Comparison of ENCODE assay signal across 12 mouse cellular contexts in genomic region chr6:122368245-122368644, GRCm38 (mm10).
"Had no signal": no experiment of that assay in that cellular context is flagged by ENCODE, and none has a peak within 500 bp of the region (broad histone marks: within the 10 kb centered on the region; RNA-seq: fewer than 3 reads in every experiment).

No protein-coding gene starts in this region.

- H3K36me3 ChIP-seq: limb, embryonic 12.5 days; liver, embryonic 15.5 days; neural tube, embryonic 12.5 days had no signal

- H3K4me3 ChIP-seq: layer of hippocampus, adult 2 months; limb, embryonic 12.5 days; liver, embryonic 15.5 days; neural tube, embryonic 12.5 days had no signal

- ATAC-seq: lung, postnatal 0 days had no signal

- H3K27me3 ChIP-seq: limb, embryonic 12.5 days; liver, embryonic 15.5 days; neural tube, embryonic 12.5 days had no signal

- H3K4me2 ChIP-seq: limb, embryonic 12.5 days; liver, embryonic 15.5 days; neural tube, embryonic 12.5 days had no signal

- H3K9ac ChIP-seq: limb, embryonic 12.5 days; liver, embryonic 15.5 days; neural tube, embryonic 12.5 days had no signal

- H3K9me3 ChIP-seq: liver, embryonic 15.5 days; neural tube, embryonic 12.5 days had no signal

- DNase-seq: kidney, adult 18-20 months; kidney, postnatal 10 days; kidney, postnatal 4 days; lung, adult 2 months; lung, postnatal 4 days; midbrain, embryonic 14.5 days had no signal

- H3K4me1 ChIP-seq: limb, embryonic 12.5 days; liver, embryonic 15.5 days; neural tube, embryonic 12.5 days had no signal

- H3K27ac ChIP-seq: layer of hippocampus, adult 2 months; limb, embryonic 12.5 days; liver, embryonic 15.5 days; neural tube, embryonic 12.5 days; stomach, postnatal 0 days had no signal
